Mouse (Mus musculus): Measurements from ENCODE around the gene Mdm2.
"Not testable (repeated sequence)": the region's sequence is repeated elsewhere in the genome, so short reads cannot be mapped to it uniquely, and the experiment has no call there.

Gene Mdm2

DNA sequence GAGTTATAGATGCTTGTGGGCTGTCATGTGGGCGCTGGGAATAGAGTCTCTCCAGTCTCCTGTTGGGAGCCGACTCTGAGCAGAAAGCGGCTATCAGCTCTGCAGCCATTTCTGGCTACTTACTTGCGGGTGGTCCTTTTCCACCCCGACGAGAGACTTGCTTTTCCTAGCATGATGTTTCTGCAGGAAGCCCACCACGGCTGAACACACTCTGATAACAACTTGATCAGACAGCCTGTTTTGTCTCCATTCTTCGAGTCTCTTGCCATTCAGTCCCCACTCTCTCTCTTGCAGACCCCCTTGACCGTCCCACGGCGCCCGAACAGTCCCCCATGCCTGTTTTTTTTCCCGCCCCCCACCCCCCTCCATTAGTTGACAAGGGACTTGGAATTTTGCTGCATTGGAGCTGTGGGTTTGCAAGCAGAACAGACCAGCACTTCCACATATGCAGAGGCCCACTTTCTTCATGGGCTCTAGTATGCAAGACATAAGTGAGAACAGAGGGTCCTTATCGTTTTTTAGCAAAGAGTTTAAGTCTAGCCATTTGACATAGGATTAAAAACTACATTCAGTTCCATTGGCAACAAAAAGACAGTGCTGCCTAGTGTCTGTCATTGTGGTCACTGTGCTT, 22.5 kb upstream of the Mdm2 start:
- no peak for DNase-seq (ENCODE audit: low read depth)

DNA sequence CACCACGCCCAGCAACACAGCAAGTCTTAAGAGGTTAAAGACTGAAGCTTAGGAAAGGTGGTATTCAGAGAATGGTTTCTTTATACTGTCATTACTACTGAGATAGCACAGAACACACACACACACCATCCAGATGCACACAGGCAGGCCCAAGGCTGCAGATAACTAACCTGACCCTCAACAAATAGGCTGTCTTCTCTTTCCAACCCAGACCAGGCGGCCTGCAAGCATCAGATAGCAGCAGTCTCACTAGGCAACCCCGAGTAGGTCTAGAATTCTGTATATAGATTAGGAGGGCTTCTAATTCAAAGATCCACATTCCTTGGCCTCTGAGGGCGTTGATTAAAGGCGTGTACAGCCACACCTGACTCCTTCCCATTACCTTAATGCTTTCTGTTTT, 21.6 kb upstream of the Mdm2 start:
- no peak for DNase-seq (ENCODE audit: low read depth)

DNA sequence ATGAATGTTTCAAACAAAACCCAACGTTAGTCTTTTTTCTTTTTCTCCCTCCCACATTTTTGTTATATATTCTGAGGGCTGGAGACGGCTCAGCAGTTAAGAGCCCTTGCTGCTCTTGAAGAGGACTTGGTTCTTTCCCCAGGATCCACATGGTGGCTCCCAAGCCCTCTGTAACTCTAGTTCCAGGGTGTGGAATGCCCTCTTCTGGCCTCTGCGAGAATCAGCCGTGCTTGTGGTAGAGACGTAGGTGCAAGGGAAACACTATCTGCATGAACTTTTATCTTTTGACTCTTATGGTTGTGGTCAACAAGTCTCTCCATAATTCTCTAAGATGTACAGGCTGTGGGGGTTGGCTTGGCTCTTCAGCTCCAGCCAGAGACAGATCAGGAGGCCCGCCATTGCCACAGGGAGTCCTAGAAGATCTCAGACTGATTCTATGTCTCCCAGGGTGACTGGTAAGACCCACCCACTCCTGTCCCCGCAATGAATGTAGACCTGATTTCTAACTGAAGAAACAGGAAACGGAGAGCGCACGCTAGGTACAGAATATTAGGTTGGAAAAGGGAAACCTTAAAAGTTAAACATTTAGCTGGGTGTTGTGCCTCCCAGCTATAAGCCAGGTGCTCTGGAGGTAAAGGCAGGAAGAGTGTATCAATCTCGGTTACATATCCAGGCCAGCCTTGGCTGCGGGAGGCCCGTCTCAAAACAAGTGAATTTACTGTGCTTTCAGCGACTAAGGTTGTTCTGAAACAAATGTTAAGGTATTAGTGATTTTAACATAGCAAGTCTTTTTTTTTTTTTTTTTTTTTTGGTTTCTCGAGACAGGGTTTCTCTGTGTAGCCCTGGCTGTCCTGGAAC, 20.9 kb upstream of the Mdm2 start:
- peak; percentile 76 for DNase-seq (ENCODE audit: low read depth)

DNA sequence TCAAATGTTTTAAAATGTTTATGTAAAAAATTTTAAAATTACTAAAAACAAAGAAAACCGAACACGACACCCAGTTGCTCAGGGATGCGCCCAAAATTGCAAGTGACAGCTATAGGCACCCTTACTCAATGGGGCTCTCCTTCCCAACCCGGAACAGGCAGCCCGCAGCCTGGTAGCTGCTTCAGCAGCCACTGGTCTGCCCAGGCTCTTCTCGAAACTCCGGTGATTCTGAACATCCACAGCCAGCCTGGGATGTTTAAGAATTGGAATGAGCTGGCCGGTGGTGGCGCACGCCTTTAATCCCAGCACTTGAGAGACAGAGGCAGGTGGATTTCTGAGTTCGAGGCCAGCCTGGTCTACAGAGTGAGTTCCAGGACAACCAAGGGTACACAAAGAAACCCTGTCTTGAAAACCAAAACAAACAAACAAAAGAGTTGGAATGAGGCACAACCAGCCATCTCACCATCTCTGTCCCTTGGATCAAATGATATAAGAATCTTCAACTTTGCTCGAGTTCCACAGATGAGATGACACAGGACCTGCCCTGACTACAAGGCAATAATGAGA, 20.2 kb upstream of the Mdm2 start:
- DNase-seq (ENCODE audit: low read depth) = no peak

DNA sequence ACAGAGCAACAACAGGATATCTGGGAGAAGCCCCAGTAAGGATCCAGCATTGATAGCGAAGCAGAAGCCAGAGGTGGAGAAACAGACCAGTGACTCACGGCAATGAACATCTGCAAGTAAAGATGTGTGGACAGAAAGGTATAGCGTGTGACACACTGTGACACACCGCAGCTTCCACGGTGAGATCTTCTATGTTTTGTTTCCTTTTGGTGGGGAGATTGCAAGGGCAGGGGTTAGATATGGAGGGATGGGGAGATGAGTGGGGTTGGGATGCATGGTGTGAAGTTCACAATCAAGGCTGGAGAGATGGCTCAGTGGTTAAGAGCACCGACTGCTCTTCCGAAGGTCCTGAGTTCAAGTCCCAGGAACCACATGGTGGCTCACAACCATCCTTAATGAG, 19.6 kb upstream of the Mdm2 start:
- no peak for DNase-seq (ENCODE audit: low read depth)

DNA sequence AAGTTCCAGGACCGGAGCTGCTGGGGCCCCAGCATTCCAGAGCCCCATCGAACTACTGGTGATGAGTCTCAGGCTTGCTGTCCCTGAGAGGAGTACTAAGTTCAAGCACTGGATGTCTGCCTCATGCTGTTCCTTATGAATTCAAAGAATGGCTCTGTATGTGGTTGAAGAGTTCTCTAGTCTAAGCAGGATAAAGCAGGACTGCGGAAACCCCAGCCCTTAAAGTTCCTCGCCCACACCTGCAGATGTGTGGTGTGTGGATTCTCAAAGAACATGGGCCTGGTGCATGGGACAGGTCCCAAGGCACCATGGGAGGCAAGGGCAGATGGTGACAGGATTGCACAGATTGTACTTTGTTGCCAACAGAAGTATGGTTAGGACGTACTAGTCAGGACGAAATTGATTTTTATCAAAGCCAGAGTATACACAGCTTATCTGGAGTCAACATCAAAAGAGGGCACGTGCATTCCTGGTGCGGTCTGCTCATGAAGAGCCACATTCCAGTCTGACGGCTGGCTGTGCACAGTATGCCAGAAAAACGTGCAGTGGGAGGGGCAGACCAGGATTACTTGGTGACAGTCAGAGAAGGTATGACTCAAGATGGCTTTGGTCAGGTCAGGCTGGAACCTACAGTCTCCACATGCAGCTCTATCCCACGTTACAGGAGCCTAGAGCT, 18.7 kb upstream of the Mdm2 start:
- no peak for DNase-seq (ENCODE audit: low read depth)

DNA sequence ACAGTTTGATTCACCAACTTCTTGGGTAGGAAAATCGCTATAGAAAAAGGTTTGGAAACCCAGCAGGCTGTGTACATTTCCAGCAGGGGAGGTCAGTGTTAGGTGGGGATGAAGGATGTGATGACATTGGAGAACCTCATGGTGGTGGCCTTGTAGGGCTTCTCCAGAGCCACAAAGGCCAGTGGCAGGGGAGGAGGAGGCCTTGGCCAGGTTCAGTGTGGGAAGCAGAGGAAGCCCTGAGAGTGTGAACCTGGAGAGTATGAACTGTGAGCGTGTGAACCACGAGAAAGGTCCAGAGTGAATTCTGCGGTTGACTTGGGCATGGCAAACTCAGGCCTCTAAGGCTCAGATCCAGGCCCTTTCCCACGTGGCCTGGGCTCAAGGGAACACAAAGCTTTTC, 18.0 kb upstream of the Mdm2 start:
- DNase-seq (ENCODE audit: low read depth) = no peak

DNA sequence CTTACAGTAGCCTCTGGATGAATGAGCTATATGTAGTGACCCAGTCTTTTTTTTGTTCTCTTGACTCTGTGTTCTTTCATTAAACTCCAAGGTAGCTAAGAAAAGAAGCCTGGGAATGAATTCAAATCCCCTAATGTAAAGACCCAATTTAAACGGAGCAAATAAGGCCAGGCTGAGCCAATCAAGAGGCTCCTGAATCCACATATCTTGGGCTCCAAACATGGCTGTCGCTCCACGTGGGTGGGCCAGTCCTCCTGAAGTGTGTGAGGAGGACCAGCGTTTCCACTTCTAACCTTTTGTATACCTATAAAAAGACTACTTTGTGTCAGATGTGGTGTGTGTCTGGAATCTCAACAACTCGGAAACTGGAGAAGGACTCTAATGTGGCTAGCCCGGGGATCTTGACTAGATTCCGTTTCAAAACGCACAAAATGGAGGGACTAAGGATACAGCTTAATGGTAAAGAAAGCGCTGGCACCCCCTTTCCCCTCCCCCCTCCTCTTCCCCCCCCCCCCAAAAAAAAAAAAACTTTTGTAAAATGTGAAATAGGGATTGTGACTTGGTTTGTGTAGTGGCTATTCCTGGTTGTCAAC, 17.1 kb upstream of the Mdm2 start:
- DNase-seq (ENCODE audit: low read depth) = no peak

DNA sequence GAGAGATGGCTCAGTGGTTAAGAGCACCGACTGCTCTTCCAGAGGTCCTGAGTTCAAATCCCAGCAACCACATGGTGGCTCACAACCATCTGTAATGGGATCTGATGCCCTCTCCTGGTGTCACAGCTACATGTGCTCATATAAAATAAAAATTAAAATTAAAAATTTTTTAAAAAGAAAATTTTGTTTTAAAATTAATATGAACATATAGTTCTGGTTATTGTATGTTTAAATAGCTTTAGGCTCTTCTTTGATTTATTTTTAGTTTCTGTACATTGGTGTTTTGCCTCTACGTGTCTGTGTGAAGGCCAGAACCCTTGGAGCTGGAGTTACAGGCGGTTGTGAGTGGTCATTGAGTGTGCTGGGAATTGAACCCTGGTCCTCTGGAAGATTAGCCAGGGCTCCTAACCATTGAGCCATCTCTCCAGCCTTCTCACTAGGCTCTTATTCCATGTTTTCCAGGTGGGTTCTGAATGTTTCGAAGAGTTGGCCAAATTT, 16.4 kb upstream of the Mdm2 start:
- DNase-seq (ENCODE audit: low read depth) = no peak

DNA sequence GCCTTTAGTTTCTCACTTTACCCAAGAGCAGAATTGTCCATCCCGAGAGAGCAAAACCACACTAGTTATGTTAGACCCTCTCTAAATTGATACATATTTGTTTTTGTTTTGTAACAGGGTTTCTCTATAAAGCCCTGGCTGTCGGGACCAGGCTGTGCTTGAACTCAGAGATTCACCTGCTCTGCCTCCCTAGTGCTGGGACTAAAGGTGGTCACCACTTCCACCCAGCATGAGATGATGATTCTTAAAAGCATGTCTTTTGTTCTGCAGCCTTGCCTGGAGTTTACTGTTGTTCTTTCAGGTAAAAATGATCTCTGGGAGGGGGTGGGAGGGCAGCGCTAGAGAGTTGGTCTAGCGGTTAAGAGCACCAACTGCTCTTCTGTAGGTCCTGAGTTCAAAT, 15.8 kb upstream of the Mdm2 start:
- DNase-seq (ENCODE audit: low read depth) = no peak

DNA sequence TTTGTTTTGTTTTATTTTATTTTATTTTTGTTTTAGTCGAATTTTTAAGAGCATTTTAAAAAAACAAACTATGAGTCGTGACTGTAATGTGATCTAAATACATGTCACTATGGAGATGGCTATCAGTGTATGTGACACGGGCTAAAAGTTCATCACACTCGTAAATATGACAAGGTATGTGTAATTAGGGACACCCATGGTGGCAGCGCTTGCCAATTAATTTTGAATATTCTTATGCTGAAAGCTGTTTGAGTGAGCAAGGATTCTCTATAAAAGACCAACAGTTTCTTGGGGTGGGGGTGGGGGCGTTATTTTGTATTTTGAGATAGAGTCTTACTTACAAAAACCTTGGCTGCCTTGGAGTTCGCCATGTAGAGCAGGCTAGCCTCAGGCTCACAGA, 15.1 kb upstream of the Mdm2 start:
- no peak for DNase-seq (ENCODE audit: low read depth)

DNA sequence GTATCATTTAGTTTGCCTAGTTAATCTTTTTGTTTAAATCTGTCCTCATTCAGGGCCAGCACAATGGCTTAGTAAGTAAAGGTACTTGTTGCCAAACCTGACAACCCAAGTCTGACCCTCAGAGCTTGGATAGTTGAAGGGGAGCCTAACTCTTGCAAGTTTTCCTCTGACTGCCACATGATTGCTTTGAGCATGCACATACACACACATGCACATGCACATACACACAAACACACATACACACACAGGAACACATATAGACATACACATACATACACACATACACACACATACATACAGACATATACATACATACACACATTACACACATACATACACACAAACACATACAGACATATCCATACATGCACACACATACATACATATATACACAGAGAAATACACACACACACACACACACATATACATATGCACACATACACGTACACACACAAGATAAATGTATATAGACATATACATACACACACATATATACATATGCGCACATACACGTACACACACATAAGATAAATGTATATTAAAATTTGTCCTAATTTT, 14.3 kb upstream of the Mdm2 start:
- no peak for DNase-seq (ENCODE audit: low read depth)

DNA sequence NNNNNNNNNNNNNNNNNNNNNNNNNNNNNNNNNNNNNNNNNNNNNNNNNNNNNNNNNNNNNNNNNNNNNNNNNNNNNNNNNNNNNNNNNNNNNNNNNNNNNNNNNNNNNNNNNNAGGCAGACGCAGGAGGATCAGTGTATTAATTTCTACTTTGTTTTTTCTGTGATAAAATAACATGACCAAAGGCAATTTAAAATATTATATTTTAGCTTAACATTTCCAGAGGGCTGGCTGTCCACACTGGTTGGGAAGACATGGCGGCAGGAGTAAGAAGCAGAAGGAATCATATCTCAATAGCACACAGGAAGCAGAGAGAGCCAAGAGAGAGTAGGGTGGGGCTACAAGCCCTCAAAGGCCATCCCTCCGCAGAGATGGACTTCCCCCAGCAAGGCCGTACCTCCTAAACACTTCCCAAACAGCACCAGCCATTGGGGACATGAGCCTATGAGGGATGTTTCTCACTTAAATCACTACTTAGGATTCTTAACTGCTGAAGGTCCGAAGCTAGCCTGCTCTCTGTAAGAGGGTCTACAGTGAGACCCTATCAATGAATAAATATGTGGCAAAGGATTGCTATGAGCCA, 13.7 kb upstream of the Mdm2 start:
- DNase-seq (ENCODE audit: low read depth) = no peak

DNA sequence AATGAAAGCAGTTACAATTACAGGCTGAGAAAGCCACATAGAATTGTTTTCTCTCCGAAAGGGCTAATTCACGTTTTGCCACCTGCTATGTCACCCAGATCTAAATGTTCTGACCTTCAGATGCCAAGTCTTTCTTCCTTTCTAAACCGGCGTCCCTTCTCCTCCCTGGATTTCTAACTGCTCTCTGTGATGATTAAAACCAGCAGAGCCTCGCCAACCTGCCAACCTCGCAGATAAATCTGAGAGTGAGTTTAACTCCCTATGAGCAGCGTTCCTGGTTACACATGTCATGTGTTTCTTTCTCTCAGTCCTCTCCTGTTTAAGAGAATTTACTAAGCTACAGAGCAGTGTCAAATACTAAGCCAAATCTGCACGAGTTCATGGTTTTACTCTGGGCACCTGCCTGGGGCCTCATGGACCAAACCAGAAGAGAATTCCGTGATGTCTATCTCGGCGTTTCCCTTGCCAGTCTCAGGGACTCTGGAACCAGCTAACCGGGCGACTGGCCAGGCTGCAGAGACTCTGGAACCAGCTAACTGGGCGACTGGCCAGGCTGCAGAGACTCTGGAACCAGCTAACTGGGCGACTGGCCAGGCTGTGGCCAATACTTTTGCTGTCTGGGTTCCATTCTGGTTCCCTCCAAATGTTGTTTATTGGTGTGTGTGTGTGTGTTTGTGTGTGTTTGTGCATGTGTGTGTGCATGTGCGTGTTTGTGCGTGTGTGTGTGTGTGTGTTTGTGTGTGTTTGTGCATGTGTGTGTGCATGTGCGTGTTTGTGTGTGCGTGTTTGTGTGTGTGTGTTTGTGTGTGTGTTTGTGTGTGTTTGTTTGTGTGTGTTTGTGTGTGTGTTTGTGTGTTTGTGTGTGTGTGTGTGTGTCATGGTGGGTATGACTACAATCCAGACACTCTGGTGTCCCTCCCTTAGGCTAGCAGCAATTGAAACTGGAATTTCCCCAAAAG, 7.9 kb upstream of the Mdm2 start:
- no peak for DNase-seq (ENCODE audit: low read depth)

DNA sequence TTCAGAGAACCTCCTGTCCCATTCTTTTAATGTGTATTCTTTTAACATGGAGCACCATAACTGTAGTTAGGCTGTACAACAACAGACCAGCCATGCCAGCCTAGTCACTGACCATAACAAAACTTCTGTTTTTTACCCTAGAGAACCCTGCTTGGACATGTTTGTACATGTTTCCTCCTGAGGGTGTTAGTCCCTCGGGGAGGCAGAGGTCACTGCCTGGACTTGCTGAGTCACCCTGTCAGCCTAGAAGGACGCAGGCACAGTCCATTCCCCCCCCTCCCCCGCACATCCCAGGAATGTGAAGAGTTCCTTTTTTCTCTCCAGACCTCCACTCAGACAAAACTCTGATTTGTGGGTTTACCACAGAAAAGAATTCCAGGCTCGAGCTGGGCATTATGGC, 7.0 kb upstream of the Mdm2 start:
- DNase-seq (ENCODE audit: low read depth) = no peak

DNA sequence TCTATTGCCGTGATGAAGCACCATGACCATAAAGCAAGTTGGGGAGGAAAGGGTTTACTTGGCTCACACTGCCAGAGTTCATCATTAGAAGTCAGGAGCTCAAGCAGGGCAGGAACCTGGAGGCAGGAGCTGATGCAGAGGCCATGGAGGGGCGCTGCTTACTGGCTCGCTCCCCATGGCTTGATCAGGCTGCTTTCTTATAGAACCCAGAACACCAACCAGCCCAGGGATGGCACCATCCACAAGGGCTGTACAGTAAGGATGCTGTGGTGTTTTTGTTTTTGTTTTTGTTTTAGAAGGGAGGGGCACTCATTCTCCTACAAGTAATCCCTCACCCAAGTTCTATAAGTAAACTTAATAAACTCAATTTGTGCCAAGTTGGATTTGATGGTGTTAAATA, 6.1 kb upstream of the Mdm2 start:
- DNase-seq (ENCODE audit: low read depth) = no peak

DNA sequence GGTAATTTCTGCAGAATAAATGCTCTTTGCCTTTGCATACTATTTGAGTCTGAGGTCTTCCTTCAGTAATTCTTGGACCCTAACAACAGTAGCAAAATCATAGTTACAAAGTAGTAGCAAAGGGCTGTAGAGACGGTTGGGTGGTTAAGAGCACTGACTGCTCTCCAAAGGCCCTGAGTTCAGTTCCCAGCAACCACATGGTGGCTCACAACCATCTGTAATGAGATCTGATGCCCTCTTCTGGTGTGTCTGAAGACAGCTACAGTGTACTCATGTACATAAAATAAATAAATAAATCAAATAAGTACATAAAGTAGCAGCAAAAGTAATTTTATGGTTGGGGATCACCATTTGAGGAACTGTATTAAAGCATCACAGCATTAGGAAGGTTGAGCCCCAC, 5.1 kb upstream of the Mdm2 start:
- not testable (repeated sequence) for DNase-seq (ENCODE audit: low read depth)

DNA sequence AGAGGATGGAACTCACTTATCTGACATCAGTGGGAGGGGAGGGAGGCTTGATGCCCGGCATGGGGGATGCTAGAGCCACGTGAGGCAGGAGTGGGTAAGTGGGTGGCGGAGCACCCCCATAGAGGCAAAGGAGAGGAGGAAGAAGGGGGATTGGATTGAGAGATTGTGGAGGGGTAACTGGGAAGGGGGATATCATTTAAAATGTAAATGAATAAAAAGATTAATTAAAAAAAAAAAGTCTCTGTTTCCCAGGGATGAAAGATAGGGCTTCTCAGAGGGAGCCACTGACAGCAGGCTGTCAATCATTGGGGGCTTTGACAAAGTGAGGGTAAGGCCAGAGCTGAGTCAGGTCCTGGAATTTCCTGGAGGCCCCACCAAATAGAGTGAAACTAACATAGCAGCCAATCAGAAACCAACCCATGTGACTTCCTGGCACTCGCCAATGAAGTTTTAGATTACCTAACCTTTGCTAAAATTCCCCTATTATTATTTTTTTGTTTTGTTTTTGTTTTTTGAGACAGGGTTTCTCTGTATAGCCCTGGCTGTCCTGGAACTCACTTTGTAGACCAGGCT, 4.5 kb upstream of the Mdm2 start:
- no peak for DNase-seq (ENCODE audit: low read depth)

DNA sequence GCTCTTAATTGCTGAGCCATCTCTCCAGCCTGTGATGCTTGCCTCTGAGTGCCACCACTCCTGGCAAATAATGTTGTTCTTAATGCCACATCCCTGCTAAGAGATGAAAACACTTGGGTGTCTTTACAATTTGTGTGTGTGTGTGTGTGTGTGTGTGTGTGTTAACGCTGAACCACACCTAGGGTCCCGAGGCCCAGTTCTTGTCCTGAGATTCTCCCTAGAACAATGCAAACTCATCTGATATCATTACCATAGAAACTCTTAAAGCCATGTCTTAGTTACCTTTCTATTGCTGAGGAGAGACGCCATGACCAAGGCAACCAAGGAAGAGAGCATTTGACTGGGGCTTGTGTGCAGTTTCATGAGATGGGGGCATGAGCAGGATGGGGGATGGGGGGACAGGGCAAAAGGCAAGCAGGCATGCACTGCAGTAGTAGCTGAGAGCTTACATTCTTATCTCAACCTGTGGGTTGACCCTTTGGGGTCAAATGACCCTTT, 3.5 kb upstream of the Mdm2 start:
- DNase-seq (ENCODE audit: low read depth) = no peak

DNA sequence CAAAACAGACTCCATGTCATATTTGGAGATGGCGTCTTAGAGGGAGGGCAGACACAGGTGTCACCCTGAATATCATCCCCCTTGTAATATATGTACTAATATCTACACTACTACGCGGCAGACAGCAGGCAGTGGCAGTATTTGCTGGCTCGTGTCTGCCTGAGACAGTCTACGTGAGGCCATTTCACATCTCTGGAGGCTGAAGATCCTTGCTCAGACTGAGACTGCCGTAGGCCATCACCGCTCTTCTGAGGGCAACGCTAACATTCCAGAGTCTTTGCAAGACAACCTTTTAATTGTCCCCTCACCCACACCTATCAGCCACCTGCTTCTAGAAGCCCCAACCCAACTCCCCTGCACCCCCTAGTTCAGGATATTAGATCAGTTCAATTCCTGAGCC, 2.9 kb upstream of the Mdm2 start:
- no peak for DNase-seq (ENCODE audit: low read depth)

Measured in naive thymus-derived CD4-positive, alpha-beta T cell, adult 2 months (primary cell).